Mouse (Mus musculus) kidney, embryonic 16.5 days (tissue): ENCODE measurements at regions not wholly inside any gene's neighbourhood (a gene's known extent, or its start where the extent isn't known, plus 50 kb on each side); places are given as distances from the start of the nearest gene placed in this dataset.
"Not testable (repeated sequence)": the region's sequence is repeated elsewhere in the genome, so short reads cannot be mapped to it uniquely, and the experiment has no call there.

ENCODE experiments used
- ATAC-seq: fragments of 200-750 bp; cut with Nextera tagmentation; 2 replicates; pipeline ENCODE4 v1.8.0; 2017; ENCODE audit warnings: moderate TSS enrichment; ENCODE audit not compliant: low FRiP score, low TSS enrichment
- H3K27ac ChIP-seq: fragments of 300-500 bp; sonication (generic); 2 replicates; pipeline ENCODE4 v1.5.1; 2014; ENCODE audit warnings: low read length
- H3K27me3 ChIP-seq: fragments of 300-500 bp; sonication (generic); 2 replicates; pipeline ENCODE4 v1.6.1; 2014; ENCODE audit warnings: low read length, control low read depth, mixed read lengths; ENCODE audit not compliant: insufficient read depth
- H3K36me3 ChIP-seq: fragments of 300-500 bp; sonication (generic); 2 replicates; pipeline ENCODE4 v1.6.1; 2014; ENCODE audit warnings: low read length, control low read depth, mixed read lengths; ENCODE audit not compliant: insufficient read depth
- H3K4me1 ChIP-seq: fragments of 300-500 bp; sonication (generic); 2 replicates; pipeline ENCODE4 v1.6.1; 2014; ENCODE audit warnings: low read length, control low read depth, mixed read lengths; ENCODE audit not compliant: insufficient read depth
- H3K4me2 ChIP-seq: fragments of 300-500 bp; sonication (generic); replicated peaks from 2 replicates; pipeline ENCODE4 v1.6.1; 2014; ENCODE audit warnings: low read depth, low read length
- H3K4me3 ChIP-seq: fragments of 300-500 bp; sonication (generic); 2 replicates; pipeline ENCODE4 v1.5.1; 2014; ENCODE audit warnings: mild to moderate bottlenecking, low read length
- H3K9ac ChIP-seq: fragments of 300-500 bp; sonication (generic); replicated peaks from 2 replicates; pipeline ENCODE4 v1.6.1; 2014; ENCODE audit warnings: low read length
- H3K9me3 ChIP-seq: fragments of 300-500 bp; sonication (generic); 2 replicates; pipeline ENCODE4 v1.6.1; 2016; ENCODE audit warnings: low read length, control low read depth
- WGBS: fragments of 180-500 bp; shearing (Covaris S2); extraction: QIAGEN DNeasy Blood & Tissue Kit; methylation state at CpG from one replicate; pipeline ENCODE4 v1.1.7; 2014; 5-methylcytosine and 5-hydroxymethylcytosine counted together

DNA sequence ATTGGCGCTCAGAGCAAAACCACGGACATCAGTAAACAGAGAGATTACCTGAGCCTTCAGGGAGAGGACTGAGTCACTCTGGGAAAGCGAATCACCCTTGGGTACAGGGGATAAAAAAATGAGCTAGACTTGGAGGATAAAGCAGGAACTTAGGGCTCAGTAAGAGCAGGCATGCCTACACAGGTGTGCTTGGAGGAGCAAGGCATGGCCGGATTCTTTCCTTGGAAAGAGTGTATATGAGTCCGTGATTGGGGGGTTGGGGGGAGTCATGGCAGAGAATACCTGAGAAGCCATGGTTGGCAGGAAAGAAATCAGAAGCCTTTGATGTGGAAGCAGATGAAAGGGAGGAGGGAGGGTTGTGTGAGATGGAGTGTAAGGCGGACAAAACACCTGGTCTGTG lies 137.5 kb upstream of the Ppp2r2d start:
- no peaks in the 10 kb centered on the region for H3K9me3 ChIP-seq
- no peaks in the 10 kb centered on the region for H3K36me3 ChIP-seq
- H3K4me1 ChIP-seq: no peaks in the 10 kb centered on the region
- H3K27me3 ChIP-seq: no peaks in the 10 kb centered on the region
- H3K27ac ChIP-seq: no peak overlapping the region
- ATAC-seq: no peak
- no peak overlapping the region for H3K4me3 ChIP-seq
- WGBS: 74% methylated on average over 6 of the region's 6 CpGs
- H3K4me2 ChIP-seq: no peak overlapping the region
- no peak overlapping the region for H3K9ac ChIP-seq

DNA sequence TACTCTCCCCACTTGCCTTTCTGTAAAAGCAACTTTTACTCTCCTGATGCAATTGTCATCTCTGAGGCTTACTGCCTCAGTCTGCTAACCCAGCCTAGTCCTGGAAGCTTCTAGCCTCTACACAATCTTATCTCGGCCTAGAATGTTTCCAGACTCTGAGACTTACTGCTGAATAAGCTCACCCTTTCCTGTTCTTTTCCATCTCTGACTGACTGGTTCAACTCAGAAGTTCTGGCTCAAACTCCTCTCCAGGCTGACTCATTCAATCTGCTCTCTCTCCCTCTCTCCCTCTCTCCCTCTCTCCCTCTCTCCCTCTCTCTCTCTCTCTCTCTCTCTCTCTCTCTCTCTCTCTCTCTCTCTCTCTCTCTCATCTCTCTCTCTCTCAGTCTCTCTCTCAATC lies 146.3 kb upstream of the Ppp2r2d start:
- H3K27ac ChIP-seq, H3K4me2 ChIP-seq, H3K9ac ChIP-seq, H3K36me3 ChIP-seq, ATAC-seq, H3K4me3 ChIP-seq, H3K27me3 ChIP-seq, H3K9me3 ChIP-seq, H3K4me1 ChIP-seq: not testable (repeated sequence)
- 67% methylated on average over 1 of the region's 1 CpGs for WGBS

DNA sequence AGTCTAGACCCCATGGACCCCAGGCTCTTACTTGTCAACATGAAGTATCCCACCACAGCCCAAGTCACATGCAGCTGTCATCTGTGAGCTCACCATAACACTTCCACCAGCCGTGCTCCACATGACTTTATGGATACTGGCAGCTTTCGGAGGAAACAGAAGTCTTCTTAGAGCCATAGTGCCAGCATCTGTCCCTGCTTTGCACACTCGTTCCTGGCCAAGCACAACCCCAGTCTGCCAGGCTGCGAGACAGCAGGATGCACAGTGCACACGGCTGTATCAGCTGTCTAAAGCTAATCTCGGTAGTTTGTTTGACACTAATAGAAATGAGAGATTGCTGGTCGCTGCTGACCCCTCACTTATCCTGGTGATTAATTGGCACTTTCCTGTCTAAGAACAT lies 163.7 kb upstream of the Ppp2r2d start:
- Histone ChIP-seq H3K36me3 (no peaks in the 10 kb centered on the region), H3K4me2 (no peak overlapping the region), H3K4me1 (no peaks in the 10 kb centered on the region), H3K4me3 (no peak overlapping the region), H3K9ac (no peak overlapping the region), H3K27me3 (no peaks in the 10 kb centered on the region), H3K9me3 (no peaks in the 10 kb centered on the region), H3K27ac (no peak overlapping the region)
- WGBS: 60% methylated on average over 7 of the region's 7 CpGs
- ATAC-seq: no peak

DNA sequence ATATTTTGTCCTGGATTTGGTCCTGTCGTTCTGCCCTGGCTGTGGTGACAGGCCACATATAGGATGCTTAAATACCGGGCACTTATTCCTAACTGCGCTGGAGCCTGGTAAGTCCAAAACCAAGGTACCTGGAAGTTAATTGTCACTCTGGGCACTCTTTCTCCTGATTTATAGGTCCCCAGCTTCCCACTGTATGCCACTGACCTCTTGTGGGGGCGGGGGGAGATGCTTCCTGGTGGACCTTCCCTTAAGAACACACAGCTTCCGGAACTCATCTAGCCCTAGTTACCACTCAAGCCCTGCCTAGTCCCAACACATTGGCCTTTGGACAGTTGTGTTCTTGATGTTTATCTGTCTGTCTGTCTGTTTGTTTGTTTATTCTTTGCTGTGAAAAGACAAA lies 165.3 kb upstream of the Ppp2r2d start:
- Histone ChIP-seq H3K9ac (no peak overlapping the region), H3K27ac (no peak overlapping the region), H3K4me2 (no peak overlapping the region), H3K36me3 (no peaks in the 10 kb centered on the region), H3K4me1 (no peaks in the 10 kb centered on the region), H3K27me3 (no peaks in the 10 kb centered on the region), H3K9me3 (no peaks in the 10 kb centered on the region), H3K4me3 (no peak overlapping the region)
- 66% methylated on average over 5 of the region's 5 CpGs for WGBS
- no peak for ATAC-seq

DNA sequence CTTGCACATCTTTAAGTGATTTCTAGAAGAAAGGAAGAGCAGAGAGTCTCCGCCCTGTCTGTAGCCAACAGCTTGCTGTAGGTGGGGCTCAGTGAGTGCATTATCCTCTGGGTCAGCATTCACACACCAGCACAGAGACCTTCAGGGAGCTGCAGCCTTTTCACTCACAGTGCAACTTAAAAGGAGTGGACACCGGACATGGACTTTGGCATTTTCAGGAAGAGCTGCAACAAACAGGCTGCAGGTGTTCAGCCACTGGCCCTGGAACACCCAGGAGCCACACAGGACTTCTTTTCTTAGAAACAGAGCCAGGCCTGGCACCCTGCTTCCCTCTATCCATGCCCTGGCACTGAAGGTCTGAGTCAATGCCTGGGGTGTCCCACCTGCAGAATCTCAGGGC lies 166.3 kb upstream of the Ppp2r2d start:
- no peak for ATAC-seq
- H3K27ac ChIP-seq: no peak overlapping the region
- 81% methylated on average over 2 of the region's 2 CpGs for WGBS
- H3K36me3 ChIP-seq: no peaks in the 10 kb centered on the region
- H3K4me1 ChIP-seq: no peaks in the 10 kb centered on the region
- no peak overlapping the region for H3K4me2 ChIP-seq
- no peak overlapping the region for H3K9ac ChIP-seq
- no peaks in the 10 kb centered on the region for H3K27me3 ChIP-seq
- H3K4me3 ChIP-seq: no peak overlapping the region
- no peaks in the 10 kb centered on the region for H3K9me3 ChIP-seq

DNA sequence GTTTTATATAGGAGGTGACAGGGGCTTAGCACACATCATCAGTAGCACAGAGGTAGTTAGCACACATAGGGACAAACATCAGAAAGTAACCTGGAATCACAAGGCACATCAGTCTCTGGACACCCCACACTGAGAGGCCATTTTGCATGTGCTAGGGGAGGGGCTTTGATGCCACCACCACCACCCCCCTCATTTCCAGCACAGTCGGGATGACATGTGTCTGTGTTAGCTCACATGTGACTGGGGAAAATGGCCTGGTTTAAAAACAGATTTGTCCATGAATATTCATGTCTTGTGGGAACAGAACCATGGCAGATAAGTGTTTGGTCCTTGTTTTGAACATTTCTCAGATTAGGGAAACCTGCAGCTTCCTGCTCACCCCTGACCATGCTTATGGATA lies 172.9 kb upstream of the Ppp2r2d start:
- no peak overlapping the region for H3K4me2 ChIP-seq
- no peak overlapping the region for H3K27ac ChIP-seq
- WGBS: 56% methylated on average over 1 of the region's 1 CpGs
- no peaks in the 10 kb centered on the region for H3K9me3 ChIP-seq
- H3K27me3 ChIP-seq: no peaks in the 10 kb centered on the region
- no peak for ATAC-seq
- no peaks in the 10 kb centered on the region for H3K36me3 ChIP-seq
- no peaks in the 10 kb centered on the region for H3K4me1 ChIP-seq
- no peak overlapping the region for H3K4me3 ChIP-seq
- H3K9ac ChIP-seq: no peak overlapping the region

DNA sequence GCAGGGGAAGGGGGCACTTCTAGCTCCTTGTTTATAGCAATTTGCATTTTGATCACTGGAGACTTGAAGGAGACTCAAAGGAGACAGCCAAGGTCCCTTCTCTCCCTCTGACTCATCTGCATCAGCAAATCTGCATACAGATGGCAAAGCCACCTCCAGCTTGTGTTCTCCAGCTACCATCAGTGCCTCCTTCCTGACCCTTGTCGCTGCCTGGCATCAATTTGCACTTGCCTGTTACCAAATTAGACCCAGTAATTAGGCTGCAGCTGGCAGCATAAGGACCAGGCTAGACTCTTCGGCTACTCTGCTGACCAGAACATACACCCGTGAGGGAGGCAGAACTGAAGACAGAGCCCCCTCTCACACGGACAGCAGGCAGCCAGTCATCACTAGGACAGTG lies 177.5 kb upstream of the Ppp2r2d start:
- H3K9ac ChIP-seq: no peak overlapping the region
- H3K4me2 ChIP-seq: no peak overlapping the region
- ATAC-seq: no peak
- no peak overlapping the region for H3K27ac ChIP-seq
- no peaks in the 10 kb centered on the region for H3K27me3 ChIP-seq
- no peaks in the 10 kb centered on the region for H3K4me1 ChIP-seq
- WGBS: 9% methylated on average over 4 of the region's 4 CpGs
- H3K4me3 ChIP-seq: no peak overlapping the region
- no peaks in the 10 kb centered on the region for H3K9me3 ChIP-seq
- no peaks in the 10 kb centered on the region for H3K36me3 ChIP-seq

DNA sequence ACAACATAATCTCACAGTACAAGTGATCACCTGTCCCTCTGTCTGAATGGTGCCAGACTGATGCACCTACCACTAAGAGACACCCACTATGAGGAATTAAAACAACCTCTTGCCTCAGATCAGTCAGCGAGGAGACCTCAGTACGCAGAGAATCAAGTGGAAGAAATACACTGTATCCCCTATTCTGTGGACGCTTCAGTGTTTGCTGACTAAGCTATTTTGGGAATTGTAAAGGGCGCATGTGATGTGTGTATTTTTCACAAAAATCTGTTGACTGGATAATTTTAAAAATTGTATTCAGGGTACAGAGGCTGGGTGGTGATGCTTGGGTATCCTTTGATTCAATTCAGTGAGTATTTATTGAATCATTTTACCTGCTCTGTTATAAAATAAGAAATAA lies 185.8 kb upstream of the Ppp2r2d start:
- Histone ChIP-seq H3K4me3 (no peak overlapping the region), H3K9me3 (no peaks in the 10 kb centered on the region), H3K4me1 (0 out of 2 replicates have a peak, but pooled peaks cover 3% of the 10 kb centered on the region), H3K27ac (no peak overlapping the region), H3K36me3 (no peaks in the 10 kb centered on the region), H3K27me3 (no peaks in the 10 kb centered on the region), H3K4me2 (no peak overlapping the region), H3K9ac (no peak overlapping the region)
- WGBS: 89% methylated on average over 4 of the region's 4 CpGs
- ATAC-seq: no peak

DNA sequence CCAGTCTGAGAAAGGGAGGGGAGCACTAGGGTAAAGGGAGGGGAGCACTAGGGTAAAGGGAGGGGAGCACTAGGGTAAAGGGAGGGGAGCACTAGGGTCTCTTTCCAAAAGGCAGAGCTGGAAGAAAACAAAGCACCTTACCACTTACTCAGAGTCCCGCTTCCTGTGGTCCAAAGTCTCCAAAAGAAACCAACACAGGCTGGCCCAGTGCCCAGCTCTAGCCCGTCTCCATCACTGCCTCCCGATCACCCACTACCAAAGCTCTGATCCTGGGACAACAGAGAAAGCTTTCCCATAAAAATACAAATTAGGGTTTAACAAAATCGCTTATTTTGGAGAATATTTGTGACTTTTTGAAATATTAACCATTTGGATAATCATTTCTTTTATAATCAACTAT lies 188.4 kb upstream of the Ppp2r2d start:
- Histone ChIP-seq H3K36me3 (no peaks in the 10 kb centered on the region), H3K27ac (no peak overlapping the region), H3K4me1 (0 out of 2 replicates have a peak, but pooled peaks cover 3% of the 10 kb centered on the region), H3K4me3 (no peak overlapping the region), H3K9me3 (0 out of 2 replicates have a peak, but pooled peaks cover 4% of the 10 kb centered on the region), H3K9ac (no peak overlapping the region), H3K4me2 (no peak overlapping the region), H3K27me3 (no peaks in the 10 kb centered on the region)
- WGBS: 89% methylated on average over 4 of the region's 4 CpGs
- ATAC-seq: no peak

DNA sequence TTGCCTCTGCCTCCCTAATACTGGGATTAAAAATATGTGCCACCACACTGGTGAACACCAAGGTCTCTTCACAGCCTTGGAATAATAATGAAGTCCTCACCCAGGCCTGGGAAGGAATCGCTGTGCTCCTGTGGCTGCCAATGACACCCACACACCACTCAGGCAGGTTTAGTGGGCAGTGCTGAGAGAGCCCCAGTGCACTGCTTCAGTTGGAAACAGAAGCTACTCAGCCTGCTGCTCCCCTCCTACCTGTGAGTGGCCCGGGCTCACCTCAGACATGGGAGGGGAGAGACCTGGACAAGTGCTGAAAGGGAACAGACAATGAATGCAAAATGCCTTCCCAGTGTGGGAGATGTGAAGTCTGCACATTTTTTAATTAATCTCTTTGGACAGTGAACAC lies 188.8 kb upstream of the Ppp2r2d start:
- H3K9me3 ChIP-seq: 0 out of 2 replicates have a peak, but pooled peaks cover 6% of the 10 kb centered on the region
- WGBS: 92% methylated on average over 2 of the region's 2 CpGs
- H3K27me3 ChIP-seq: no peaks in the 10 kb centered on the region
- H3K9ac ChIP-seq: no peak overlapping the region
- no peak overlapping the region for H3K4me3 ChIP-seq
- no peaks in the 10 kb centered on the region for H3K36me3 ChIP-seq
- H3K4me1 ChIP-seq: 0 out of 2 replicates have a peak, but pooled peaks cover 3% of the 10 kb centered on the region
- no peak for ATAC-seq
- H3K27ac ChIP-seq: no peak overlapping the region
- no peak overlapping the region for H3K4me2 ChIP-seq

DNA sequence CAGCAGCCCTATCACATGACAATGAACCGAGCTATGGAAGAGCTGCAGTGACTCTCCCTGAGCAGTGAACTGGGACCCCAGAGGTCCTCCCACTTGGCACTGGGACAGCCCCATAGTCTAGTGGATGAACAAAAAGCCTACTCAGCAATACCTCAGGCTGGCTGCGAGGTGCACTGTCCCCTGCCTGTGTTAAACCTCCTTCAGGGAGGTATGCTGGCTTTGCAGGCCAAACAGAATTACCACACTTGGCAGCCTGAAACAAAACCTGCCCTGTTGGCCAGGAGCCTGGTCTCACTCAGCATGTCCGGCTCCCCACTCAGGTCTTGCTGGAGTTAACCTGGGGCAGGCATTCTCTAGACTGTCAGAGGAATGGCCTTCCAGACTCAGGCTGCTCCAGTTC lies 189.9 kb upstream of the Ppp2r2d start:
- H3K9me3 ChIP-seq: 0 out of 2 replicates have a peak, but pooled peaks cover 6% of the 10 kb centered on the region
- no peak overlapping the region for H3K27ac ChIP-seq
- 39% methylated on average over 3 of the region's 3 CpGs for WGBS
- no peaks in the 10 kb centered on the region for H3K36me3 ChIP-seq
- H3K4me3 ChIP-seq: no peak overlapping the region
- no peaks in the 10 kb centered on the region for H3K27me3 ChIP-seq
- peak; percentile 70; the same call in 1 of the 2 replicates for ATAC-seq
- 0 out of 2 replicates have a peak, but pooled peaks cover 3% of the 10 kb centered on the region for H3K4me1 ChIP-seq
- no peak overlapping the region for H3K9ac ChIP-seq
- no peak overlapping the region for H3K4me2 ChIP-seq
